Mouse (Mus musculus): Measurements from ENCODE around the gene Pafah1b3. TPM values are rescaled to one million over a fixed set of nuclear protein-coding genes. Genes with fewer than 3 reads are reported as not detected.

The Pafah1b3 gene
- 49.1 and 57.6 TPM in 2 replicates for polyA plus RNA-seq (2021; fragmentation: Nextera tagmentation)
- long read RNA-seq, experiment 1, transcript Pafah1b3-201 (6 exons, 901 nt) = minor isoform, 10 of 24 reads
- long read RNA-seq, experiment 1, transcript Pafah1b3-204 (5 exons, 859 nt) = major isoform, 11 of 24 reads
- long read RNA-seq, experiment 1, partial matches to known transcripts = 0 of 24 reads
- long read RNA-seq, experiment 1, other reads (novel, unspliced or antisense) = 2 of 24 reads
- long read RNA-seq, experiment 2, transcript Pafah1b3-204 (5 exons, 859 nt) = minor isoform, 20 of 47 reads
- long read RNA-seq, experiment 2, transcript Pafah1b3-201 (6 exons, 901 nt) = major isoform, 21 of 47 reads
- long read RNA-seq, experiment 2, partial matches to known transcripts = 2 of 47 reads
- long read RNA-seq, experiment 2, other reads (novel, unspliced or antisense) = 0 of 47 reads

DNA sequence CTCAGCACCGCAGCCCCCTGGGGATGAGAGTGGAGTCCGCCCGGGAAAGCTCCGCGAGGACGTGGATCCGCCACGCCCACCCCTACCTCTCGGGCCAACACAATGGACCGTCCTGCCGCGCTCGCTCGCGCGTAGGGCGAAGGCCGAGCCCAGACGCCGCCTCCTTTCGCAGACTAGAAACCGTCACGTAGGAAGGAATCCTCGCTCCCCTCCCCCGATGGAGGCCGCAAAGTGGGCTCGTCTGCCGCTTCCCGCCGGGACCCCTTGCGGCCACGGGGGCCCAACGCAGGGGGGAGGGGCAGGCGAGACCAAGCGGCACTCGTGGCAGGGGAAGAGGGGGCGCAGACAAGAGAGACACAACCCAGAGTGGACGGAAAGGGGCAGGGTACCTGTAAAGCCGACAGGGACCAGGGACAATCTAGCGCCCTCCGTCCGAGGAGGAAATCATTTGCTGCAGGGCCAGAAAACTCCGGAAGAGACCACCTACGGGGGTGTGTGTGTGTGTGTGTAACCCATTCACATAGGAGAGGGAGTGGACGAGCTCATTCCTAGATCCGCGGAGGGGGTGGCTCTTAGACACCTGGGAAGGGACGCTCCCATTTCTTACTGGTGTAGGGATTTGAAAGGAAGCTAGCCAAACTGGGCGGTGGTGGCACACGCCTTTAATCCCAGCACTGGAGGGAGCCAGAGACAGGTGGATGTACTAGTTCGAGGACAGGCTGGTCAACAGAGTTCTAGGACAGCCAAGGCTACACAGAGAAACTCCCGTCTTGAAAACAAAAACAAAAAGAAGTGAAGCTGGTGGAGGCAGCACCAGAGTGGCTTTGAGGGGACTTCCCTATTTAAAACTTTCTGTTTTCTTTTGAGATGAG, at the start of gene Pafah1b3:
Gene Pafah1b3 (minus strand): TSS at position 533 of the 872 bp plus-strand sequence.

DNA sequence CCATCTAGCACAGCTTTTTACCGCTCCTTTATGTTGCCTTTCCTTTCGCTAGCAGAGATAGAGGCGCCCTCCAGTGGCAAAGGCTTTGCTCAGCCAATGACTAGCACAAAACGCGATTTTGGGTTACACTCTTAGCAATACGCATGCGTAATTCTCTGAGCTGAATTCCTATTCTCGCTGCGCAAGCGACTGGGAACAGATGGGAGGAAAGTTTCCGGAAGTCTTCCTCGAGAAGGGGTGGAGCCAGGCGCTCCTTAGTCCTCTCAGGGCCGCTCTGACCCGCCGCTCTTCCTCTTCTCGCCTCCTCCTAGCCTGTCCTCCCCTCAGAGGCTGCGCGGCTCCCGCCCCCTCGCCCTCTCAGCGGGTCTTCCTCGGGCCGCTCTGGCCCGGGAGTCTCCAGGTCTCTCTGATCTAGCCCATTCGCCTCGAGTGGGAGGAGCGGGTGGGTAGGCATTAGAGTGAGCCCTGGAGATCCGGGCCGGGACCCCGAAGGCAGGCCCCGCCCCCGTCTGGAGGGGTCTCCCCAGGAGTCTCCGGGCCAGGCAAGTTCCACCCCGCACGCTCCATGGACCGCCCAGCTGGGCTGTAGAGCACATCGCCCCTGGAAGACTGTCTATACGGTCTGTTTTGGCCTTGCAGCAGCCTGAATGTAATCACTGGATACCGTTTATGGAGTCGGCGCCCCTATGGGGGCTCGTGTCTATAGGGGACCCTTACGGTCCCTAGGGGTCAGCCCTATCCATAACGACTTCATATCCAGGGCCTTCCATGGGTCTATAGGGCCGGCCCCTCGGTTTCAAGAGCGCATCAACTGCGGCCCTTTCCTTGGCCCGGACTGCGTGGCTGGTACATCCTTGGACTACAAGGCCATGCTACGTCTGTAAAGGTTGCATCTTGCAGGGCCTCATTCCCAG, 19.0 kb upstream of the Pafah1b3 start, which contains the start of gene Megf8:
Gene Megf8 (plus strand): TSS at position 633 of the 914 bp plus-strand sequence.

DNA sequence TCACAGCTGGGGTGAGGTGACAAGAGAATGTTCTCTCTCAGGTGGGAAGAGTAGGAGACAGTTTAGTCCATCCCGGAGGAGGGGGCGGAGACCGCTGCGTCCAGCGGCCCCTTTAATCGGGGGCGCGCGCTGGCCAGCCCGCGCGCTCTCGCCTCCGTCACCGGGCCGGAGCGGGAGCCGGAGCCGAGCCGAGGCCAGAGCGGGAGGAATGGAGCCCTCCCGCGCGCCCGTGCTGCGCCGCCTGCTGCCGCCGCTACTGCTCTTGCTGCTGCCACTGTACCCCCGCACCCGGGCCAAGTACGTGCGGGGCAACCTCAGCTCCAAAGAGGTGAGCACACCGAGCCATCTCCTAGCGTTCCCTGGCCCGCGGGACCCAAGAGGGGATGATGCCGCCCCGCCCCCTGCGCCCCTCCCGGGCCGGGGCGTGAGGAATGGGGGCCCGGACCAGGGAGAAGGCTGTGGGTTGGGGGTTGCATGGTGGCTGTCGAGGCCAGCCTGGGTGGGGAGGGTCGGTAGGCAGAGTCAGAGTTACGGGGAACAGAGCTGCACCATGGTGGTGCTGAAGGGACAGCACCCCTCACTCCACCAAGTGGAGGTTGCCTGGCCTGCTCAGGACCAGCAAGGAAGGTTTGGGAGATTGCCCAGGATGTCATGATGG, 8.3 kb upstream of the Pafah1b3 start, which contains the start of gene Tmem145:
Gene Tmem145 (plus strand): TSS at position 151 of the 658 bp plus-strand sequence.

DNA sequence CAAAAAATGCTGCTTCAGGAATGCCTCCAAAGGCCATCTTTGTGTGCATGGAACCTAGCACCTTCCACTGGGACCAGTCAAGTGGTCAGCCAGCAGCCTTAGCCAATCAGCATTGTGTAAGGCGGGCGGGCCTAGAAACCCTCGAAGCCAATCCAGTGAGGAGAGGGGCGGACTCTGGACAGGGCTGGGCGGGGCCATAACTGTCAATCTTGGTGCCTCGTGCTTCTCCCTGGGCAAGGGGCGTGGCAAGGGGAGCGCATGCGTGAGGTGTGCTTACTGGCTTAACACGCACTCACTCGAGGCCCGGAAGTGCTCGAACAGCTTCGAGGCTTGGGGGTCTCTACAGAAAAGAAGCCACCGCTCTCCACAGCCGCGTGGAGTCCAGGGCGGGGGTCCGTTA, 3.3 kb upstream of the Pafah1b3 start, which contains the start of gene Prr19:
Gene Prr19 (plus strand): TSS at position 349 of the 400 bp plus-strand sequence.

DNA sequence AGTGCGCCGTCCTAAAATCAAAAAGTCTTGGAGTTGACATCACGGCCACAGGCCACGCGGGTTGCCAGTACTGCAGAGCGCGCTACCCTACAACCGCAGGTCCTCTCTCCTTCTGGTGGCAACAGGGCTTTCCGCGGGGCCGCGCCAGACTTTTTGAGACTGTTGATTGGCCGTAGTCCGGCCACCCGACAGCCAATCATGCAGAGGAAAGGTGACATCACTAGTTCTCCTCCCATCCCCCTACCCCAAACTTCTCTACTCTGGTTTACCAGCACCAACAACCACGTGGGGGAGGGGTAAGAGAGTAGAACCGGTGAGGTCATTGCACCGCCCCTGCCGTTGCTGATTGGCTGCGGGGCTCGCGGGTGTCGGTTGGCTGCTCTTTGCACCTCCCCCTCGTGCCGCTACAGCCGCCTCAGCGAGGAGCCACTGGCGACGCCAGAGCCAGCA, 30.5 kb downstream of the Pafah1b3 start, which contains the start of gene Cic:
Gene Cic (plus strand): TSS at position 404 of the 450 bp plus-strand sequence.

DNA sequence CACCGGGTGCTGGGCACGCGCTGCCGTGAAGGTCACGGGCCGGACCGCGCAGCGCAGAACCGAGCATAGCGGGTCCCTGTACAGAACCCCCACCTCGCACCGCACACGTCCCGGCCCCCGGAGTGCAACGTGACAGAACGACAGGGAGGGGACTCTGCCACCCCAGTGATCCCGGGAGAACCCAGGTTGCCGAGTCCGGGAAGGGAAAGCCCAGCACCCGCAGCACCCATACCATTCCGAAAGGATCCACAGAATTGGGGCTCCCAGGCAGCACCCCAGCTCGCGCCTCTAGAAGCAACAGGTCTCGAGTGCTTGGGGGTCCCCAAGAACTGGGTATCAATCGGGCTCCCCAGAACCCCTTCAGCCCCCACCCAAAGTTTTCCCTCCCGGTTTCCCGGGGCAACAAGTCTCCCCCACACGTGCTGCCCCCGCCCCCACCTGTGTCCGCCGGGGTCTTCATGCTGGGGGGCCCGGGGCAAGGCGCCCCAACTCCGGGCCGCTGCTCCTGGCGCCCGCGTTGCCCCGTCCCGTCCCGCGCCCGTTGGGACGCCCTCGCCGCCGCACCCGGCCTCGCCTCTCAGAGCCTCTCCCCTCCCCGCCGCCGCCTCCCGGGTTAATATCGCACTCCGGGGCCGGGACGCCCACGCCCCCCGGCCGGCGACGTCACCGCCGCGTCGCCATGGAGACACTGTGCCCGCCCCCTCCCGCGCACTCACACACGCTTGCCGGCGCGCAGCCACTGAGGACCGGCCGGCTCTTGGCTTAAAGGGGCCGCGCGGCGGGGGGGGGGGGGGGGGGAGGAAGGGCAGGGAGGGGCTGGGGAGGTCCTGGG, 47.4 kb downstream of the Pafah1b3 start, which contains the start of gene Erf:
Gene Erf (minus strand): TSS at position 621 of the 832 bp plus-strand sequence.

Other genes with a start within 250 kb of the Pafah1b3 start
- gene Grik5, start 225.6 kb downstream of the Pafah1b3 start, polyA plus RNA-seq (2021; fragmentation: Nextera tagmentation) = 6.1 and 29.3 TPM in 2 replicates
- 24.1 and 27.1 TPM in 2 replicates for gene Zfp574, start 225.4 kb downstream of the Pafah1b3 start, polyA plus RNA-seq (2021; fragmentation: Nextera tagmentation)
- gene Pou2f2, start 118.3 kb downstream of the Pafah1b3 start, polyA plus RNA-seq (2021; fragmentation: Nextera tagmentation) = 1.2 and 2.3 TPM in 2 replicates
- 10.7 and 12.7 TPM in 2 replicates for gene Dedd2, start 77.4 kb downstream of the Pafah1b3 start, polyA plus RNA-seq (2021; fragmentation: Nextera tagmentation)
- 0.44 and 1.6 TPM in 2 replicates for gene Zfp526, start 76.6 kb downstream of the Pafah1b3 start, polyA plus RNA-seq (2021; fragmentation: Nextera tagmentation)
- gene Gsk3a, start 60.1 kb downstream of the Pafah1b3 start, polyA plus RNA-seq (2021; fragmentation: Nextera tagmentation) = 8.6 and 17.5 TPM in 2 replicates
- gene Erf, start 47.2 kb downstream of the Pafah1b3 start, polyA plus RNA-seq (2021; fragmentation: Nextera tagmentation) = 4.2 and 31.4 TPM in 2 replicates
- 32.2 and 54.4 TPM in 2 replicates for gene Cic, start 30.3 kb downstream of the Pafah1b3 start, polyA plus RNA-seq (2021; fragmentation: Nextera tagmentation)
- gene Prr19, start 3.4 kb upstream of the Pafah1b3 start, polyA plus RNA-seq (2021; fragmentation: Nextera tagmentation) = 0.11 and 0.16 TPM in 2 replicates
- gene Tmem145, start 8.1 kb upstream of the Pafah1b3 start, polyA plus RNA-seq (2021; fragmentation: Nextera tagmentation) = 8.4 and 31.9 TPM in 2 replicates
- 5.8 and 8.3 TPM in 2 replicates for gene Megf8, start 19.2 kb upstream of the Pafah1b3 start, polyA plus RNA-seq (2021; fragmentation: Nextera tagmentation)
- gene Cnfn, start 71.7 kb upstream of the Pafah1b3 start, polyA plus RNA-seq (2021; fragmentation: Nextera tagmentation) = 0.26 TPM in 1 of 2 replicates, not detected in the other
- 4.2 and 5.1 TPM in 2 replicates for gene Lipe, start 100.7 kb upstream of the Pafah1b3 start, polyA plus RNA-seq (2021; fragmentation: Nextera tagmentation)
- not detected in 2 replicates for gene Cxcl17, start 114.9 kb upstream of the Pafah1b3 start, polyA plus RNA-seq (2021; fragmentation: Nextera tagmentation)
- gene Ceacam1, start 179.6 kb upstream of the Pafah1b3 start, polyA plus RNA-seq (2021; fragmentation: Nextera tagmentation) = 2.9 and 3.0 TPM in 2 replicates
- 0.23 and 0.42 TPM in 2 replicates for gene Ceacam2, start 241.9 kb upstream of the Pafah1b3 start, polyA plus RNA-seq (2021; fragmentation: Nextera tagmentation)